Mouse (Mus musculus): Measurements from ENCODE around the gene Snrnp40.

The Snrnp40 gene

DNA sequence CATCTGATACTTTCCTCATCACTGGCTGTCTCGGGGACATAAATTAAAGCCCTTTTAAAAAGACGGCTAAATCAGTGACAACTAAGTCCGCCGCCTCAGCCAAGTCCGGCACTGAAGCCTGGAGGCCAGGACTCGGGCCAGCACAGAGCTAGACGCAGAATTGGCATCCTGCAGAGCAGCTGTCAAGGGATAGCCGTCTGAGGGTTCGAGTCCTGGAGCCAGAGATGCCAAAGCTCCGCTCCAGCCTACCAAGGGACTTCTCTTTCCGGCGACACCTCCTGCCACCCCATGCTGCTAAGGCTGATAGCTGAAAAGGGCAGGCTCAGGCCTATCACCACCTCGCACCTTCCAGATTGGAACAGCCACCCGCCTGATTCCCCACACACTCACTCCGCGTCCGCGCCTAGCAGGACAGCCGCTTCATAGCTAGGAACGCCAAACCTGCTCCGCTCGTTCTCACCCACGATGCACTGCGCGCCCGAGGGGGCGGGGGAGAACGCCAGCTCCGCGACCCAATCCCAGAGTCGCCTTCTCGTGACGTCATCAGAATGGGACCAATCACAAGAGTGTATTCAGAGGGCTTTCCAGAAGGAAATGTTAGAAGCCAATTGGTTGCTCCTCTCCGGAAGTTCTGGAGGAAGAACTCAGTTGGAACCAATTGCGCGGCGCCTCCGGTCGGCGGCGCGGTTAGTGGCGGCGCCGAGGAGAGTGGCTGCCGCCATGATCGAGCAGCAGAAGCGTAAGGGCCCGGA is at the start of gene Snrnp40, which contains the start of gene Zcchc17:
Snrnp40 (plus strand) TSS at position 647 of the 752 bp plus-strand sequence.
Zcchc17 (minus strand) TSS at position 458 of the 752 bp plus-strand sequence.
- DNase-seq: peak; percentile 95 to 98

DNA sequence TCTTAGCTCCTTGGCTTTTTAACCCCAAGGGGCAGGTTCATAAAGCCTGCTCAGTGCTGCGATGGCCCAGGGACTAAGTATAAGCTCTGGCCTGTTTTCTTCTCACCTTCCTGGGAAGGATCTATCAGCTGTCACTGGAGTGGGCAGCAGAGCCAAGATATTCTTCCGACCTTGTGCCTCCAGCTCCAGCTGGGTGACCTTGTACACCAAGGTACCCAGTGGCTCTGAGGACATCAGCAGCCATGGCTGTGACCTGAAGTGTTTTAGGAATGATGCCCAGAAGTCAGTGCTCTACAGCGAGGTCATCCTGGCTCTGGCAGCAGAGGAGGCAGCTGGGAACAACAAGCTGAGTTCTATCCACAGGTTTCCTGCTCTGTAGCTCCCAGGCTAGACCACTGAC is 47.4 kb upstream of the Snrnp40 start:
- DNase-seq: no peak

DNA sequence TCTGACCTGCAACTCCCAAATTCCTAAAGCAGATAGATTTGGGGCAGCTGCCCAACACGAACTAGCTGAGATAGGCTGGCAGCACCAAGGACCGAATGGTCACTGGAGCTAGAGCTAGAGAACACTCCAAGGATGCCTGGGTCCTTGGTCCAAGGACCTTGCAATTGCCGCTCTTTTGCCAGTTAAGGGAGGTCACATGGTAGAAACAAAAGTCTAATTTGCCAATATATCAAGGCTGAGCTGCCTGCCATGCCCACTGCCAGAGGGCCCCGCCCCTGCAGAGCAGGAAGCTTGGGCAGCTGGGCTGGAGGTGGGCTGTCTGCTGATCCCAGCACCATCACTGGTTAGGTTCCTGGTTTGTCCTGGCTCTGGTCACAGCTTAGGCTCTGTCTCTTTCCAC is 46.4 kb upstream of the Snrnp40 start:
- no peak for DNase-seq

GRCm38 (mm10) chr4:130315771-130316527 is 44.0 kb upstream of the Snrnp40 start:
- no peak for DNase-seq

DNA sequence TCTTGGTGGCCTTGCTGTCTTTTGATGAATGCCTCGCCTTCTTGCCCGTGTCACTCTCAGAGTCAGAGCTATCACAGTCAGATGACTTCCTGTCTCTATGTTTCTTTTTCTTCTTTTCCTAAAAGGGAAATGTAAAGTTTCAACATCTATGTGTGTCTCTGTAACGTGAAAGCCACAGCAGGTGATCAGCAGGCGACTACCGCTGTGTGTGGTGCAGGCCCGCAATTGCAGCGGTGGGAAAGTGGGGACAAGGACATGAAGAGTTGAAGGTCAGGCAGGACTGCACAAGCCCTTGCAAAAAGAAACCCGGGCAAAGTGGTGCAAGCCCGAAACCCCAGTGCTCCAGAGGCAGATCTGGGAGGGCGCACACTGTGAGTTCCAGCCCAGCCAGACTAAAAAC is 43.2 kb upstream of the Snrnp40 start:
- no peak for DNase-seq

DNA sequence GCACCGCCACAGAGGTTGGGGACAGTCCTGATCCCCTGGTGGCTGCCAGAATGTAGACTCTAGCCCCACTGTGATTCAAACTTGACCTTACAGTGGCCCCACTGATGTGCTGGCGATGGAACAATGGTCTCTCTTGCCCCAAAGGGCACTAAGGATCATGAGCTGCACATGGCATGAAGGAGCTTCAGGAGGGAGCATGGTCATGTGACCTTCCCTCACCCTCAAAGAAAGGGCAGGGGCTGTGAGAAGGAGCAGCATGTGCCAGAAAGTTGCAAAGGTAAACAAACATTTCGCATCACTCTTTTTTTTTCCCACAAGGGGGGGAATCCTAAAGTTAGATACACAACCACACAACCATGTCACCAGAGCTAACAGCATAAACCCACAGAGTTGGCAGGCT is 41.8 kb upstream of the Snrnp40 start:
- DNase-seq: no peak

- DNase-seq: no peak
Observed at GRCm38 (mm10) chr4:130319564-130319963, 40.4 kb upstream of the Snrnp40 start.

- DNase-seq: no peak
Observed at GRCm38 (mm10) chr4:130321640-130322039, 38.3 kb upstream of the Snrnp40 start.

DNA sequence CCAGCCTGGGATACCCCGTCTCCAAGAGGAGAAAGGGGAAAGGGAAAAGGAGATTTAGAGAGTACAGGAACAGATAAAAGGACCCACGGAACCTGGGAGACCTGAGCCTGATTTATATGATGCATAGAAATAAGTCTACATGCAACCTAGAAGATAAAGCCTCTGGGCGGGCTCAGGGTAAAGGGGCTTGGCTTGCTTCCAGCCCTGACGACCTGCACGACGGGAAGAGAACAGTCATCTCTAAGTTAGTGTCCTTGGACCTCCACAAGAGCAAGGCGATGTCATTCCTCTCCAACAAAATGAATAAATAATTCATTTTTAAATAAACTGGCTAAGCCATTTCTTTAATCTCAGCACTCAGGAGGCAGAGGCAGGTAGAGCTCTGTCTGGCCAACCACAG is 37.4 kb upstream of the Snrnp40 start:
- no peak for DNase-seq

DNA sequence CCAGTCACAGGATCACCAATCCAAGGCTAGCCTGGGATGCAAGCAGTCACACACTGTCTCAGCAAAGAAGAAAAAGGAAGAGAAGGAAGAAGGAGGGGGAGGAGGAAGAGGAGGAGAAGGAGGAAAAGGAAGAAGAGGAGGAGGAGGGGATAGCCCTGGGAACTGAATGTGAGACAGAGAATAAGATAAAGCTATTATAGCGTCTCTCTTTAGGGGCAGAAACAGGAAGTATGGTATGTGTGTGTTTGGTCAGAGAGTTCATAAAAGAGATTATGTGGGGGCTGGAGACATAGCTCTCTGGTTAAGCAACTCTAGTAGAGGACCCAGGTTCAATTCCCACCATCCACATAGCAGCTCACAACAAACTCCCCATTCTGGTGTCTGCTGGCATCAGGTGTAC is 36.8 kb upstream of the Snrnp40 start:
- no peak for DNase-seq

- no peak for DNase-seq
Observed at GRCm38 (mm10) chr4:130323607-130324006, 36.3 kb upstream of the Snrnp40 start.

DNA sequence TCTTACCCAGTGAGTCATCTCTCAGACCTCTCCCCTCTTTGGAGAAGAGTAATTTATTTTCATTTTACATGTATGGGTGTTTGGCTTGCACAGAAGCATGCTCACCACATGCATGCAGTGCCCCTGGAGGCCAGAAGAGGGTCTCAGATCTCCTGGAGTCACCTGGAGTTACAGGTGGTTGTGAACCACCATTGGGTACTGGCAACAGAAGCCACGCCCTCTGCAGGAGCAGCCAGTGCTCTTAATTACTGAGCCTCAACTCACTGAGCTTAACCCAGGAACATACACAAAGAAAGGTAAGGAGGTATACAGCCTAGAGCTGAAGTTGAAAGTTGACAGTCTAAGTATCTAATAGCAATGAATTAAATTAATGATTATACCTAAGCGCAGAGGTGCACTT is 34.5 kb upstream of the Snrnp40 start:
- DNase-seq: no peak

DNA sequence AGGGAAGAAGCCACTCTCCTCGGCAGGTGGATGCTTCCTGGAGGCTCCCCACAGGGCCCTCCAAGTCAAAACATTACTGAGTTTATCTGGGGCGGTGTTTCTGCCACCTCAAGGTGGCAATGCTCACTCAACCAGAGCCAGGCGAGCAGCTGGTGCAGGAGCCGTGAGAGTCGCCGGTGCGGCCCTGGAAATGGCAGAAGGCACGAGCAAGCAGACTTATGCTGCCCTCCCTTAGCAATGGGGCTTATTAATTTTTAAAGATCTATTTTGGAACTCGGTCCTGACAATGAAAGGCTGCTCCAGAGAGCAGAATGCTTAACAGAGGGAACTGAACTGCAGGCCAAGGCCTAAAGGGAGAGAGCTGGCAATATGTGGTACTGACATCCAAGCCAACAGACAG is 32.6 kb upstream of the Snrnp40 start:
- DNase-seq: no peak

DNA sequence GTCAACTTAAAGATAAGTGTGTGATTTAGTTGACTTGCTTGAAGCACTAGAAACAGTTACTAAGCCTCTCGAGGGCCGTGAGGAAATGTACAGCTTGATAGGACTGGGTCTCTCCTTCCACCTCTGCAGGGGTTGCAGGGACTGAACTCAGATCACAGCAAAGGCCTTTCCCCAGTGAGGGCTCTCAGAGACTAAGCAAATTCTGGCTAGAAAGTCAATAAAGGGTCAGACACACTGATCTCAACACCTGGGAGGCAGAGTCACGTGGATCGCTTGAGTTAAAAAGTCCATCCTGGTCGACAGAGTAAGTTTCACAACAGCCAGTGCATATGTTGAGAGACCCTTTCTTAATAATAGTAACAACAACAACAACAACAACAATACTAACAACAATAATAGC is 24.1 kb upstream of the Snrnp40 start:
- no peak for DNase-seq

- peak in 1 of 2 experiments; percentile 16 for DNase-seq
Observed at GRCm38 (mm10) chr4:130341691-130342090, 18.2 kb upstream of the Snrnp40 start.

DNA sequence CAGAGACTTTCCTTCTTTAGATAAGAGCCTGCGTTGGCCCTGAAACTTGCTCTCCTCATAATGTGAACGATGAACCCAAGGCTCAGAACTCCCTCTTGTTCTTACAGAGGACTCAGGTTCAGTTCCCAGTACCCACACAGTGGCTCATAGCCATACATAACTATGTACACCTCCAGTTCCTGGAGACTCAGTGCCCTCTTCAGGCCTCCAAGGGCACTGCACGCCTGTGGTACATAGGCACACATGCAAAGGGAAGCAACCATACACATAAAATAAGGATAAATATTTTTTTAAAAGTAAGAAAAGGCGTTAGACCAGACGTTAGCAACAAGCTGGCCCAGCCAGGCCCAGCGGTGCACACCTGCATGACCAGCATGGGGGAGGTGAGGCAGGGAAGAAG is 10.3 kb upstream of the Snrnp40 start:
- no peak for DNase-seq

GRCm38 (mm10) chr4:130350690-130351422 is 9.1 kb upstream of the Snrnp40 start:
- DNase-seq: no peak

DNA sequence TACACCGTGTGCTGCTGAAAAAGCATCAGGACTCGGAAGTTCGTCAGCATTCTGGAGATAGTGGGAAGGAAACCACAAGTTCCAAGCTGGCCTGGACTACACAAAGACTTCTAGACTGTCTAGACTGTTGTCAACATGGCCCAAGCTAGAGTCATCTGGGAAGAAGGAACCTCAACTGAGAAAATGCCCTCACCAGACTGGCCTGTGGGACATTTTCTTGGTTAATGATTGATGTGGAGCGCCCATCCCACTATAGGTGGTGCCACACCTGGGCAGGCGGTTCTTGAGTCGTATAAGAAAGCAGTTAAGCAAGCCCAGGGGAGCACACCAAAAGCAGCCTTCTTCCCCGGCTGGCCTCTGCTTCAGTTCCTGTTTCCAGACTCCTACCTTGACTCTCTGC is 7.3 kb upstream of the Snrnp40 start:
- no peak for DNase-seq

DNA sequence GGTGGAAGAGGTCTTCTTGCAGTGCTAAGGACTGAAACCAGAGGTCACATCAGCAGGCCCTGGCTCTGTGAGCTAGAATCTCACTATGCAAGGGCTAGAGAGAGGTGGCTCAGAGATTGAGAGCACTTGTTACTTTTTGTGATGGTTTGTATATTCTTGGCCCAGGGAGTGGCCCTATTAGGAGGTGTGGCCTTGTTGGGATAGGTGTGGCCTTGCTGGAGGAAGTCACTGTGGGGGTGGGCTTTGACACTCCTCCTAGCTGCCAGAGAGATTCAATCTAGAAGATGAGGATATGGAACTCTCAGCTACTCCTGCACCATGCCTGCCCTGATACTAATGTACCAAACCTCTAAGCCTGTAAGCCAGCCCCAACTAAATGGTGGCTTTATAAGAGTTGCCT is 2.0 kb upstream of the Snrnp40 start:
- DNase-seq: no peak

- DNase-seq: no peak
Observed at GRCm38 (mm10) chr4:130360238-130360590, 282 bp downstream of the Snrnp40 start.

DNA sequence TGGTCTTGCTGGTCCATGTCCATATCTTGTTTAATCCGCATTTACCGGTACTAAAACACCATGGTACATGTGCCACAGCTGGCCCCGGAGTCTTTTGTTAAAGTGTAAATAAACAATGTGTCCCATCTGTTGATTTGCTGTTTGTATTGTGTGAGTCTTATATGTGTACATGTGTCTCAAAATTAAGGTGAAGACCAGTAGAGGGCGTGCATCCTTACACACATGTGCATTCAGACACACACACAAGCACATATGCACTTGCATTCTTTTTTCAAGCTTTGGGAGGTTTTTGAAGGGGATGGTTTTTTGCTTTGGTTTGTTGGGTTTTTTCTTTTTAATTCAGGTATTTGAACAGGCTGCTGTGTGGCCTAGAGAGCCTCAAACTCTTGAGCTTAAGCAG is 16.7 kb downstream of the Snrnp40 start:
- DNase-seq: no peak

- no peak for DNase-seq
Observed at GRCm38 (mm10) chr4:130377500-130377899, 17.6 kb downstream of the Snrnp40 start.

DNA sequence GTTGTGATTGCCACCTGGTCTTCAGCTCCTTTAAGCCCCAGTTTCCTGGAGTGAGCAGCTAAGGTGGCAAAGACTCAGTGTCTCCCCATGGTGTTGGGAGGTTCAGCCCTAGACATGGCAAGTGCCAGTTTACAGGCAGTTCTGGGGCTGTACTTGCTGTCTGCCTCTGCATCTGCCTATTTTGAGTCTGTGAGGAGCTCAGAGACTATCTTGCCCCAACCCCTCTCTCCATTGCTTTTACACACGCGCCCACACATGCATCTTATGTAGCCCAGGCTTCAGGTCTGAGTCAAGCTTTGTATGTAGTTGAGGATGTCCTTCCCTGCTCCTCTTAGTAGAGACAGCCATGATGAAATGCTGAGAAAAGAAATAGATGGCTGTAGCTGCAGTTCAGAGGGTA is 19.2 kb downstream of the Snrnp40 start:
- DNase-seq: no peak

GRCm38 (mm10) chr4:130380418-130380817 is 20.5 kb downstream of the Snrnp40 start:
- no peak for DNase-seq

Measured in spleen, adult 18-20 months (tissue).